Mouse (Mus musculus): ENCODE results near the gene Lrrtm4. TPM values are rescaled to one million over a fixed set of nuclear protein-coding genes. Genes with fewer than 3 reads are reported as not detected.

The Lrrtm4 gene
- polyA plus RNA-seq, 1 experiment from 2014 or later, result 2.1 TPM

DNA sequence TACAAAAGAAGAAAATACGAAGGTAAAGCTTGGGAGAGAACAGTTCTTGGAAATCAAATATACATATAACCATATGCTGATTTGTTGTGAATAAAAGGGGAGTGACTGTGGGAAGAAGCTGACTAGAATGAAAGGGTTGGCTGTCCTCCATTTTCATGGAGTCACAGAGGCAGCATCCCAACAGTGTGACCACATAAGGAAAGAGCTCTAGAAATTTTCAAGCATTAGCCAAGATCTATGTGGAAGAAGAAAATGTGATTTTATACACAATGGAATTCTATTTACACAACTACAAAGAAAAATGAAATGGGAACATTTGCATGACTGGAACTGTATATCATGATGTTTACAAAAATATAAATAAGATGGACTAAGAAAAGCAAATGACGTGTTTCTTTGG is 821.1 kb downstream of the Lrrtm4 start:
- no peak for ATAC-seq (ENCODE audit: insufficient number of reproducible peaks, insufficient read depth, low FRiP score, low read depth)
- H3K4me1 ChIP-seq (ENCODE audit: control insufficient read depth, insufficient read depth, low read length), result no peaks in the 10 kb centered on the region
- 74% methylated on average over 2 of the region's 2 CpGs for WGBS
- H3K27me3 ChIP-seq (ENCODE audit: control insufficient read depth, insufficient read depth, low read length), result no peaks in the 10 kb centered on the region
- no peaks in the 10 kb centered on the region for H3K36me3 ChIP-seq (ENCODE audit: control insufficient read depth, insufficient read depth, low read length)
- H3K9ac ChIP-seq (replicated peaks; ENCODE audit: low read depth, low read length), result no peak overlapping the region
- no peaks in the 10 kb centered on the region for H3K9me3 ChIP-seq (ENCODE audit: control insufficient read depth, low read depth, low read length)
- no peak overlapping the region for H3K4me3 ChIP-seq (ENCODE audit: low read depth, low read length)
- no peak overlapping the region for H3K27ac ChIP-seq (ENCODE audit: low read length)
- H3K4me2 ChIP-seq (replicated peaks; ENCODE audit: low read depth, low read length), result no peak overlapping the region

- H3K9me3 ChIP-seq (ENCODE audit: control insufficient read depth, low read depth, low read length), result no peaks in the 10 kb centered on the region
- no peaks in the 10 kb centered on the region for H3K36me3 ChIP-seq (ENCODE audit: control insufficient read depth, insufficient read depth, low read length)
- H3K4me2 ChIP-seq (replicated peaks; ENCODE audit: low read depth, low read length), result no peak overlapping the region
- H3K27me3 ChIP-seq (ENCODE audit: control insufficient read depth, insufficient read depth, low read length), result no peaks in the 10 kb centered on the region
- WGBS, result 71% methylated on average over 6 of the region's 6 CpGs
- no peak overlapping the region for H3K27ac ChIP-seq (ENCODE audit: low read length)
- no peak for ATAC-seq (ENCODE audit: insufficient number of reproducible peaks, insufficient read depth, low FRiP score, low read depth)
- H3K9ac ChIP-seq (replicated peaks; ENCODE audit: low read depth, low read length), result no peak overlapping the region
- H3K4me3 ChIP-seq (ENCODE audit: low read depth, low read length), result no peak overlapping the region
- no peaks in the 10 kb centered on the region for H3K4me1 ChIP-seq (ENCODE audit: control insufficient read depth, insufficient read depth, low read length)
Observed at GRCm38 (mm10) chr6:80845294-80845693, 826.6 kb downstream of the Lrrtm4 start.

DNA sequence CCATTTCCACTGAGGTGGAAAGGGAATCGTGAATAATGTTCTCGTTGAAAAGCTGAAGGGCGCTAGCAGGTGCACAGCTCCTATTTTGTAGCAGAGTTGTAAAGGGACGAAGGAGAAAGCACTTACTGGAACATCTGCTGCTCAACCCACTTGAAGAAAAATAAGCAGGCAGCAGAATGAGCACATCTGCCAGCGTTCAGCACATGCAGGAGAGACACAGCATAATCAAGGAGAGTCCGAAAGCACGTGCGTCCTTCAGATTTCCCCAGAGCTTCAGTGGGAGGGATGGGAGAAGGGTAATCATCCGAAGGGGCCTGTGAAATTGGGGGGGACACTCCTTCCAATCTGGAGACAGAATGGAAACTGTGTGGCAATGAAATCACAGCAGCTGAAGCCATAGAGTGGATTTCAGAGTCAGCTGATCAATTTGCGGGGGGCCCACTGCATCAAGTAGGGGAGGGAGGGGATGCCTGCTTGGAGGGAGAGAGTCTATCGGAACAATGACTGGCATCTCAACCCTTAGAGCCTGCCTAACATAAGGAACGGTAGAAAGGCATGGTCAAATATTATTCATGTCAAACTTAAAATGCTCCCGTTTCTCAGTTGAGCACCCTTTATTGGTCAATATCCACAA is 838.4 kb downstream of the Lrrtm4 start:
- H3K27ac ChIP-seq (ENCODE audit: low read length), result no peak overlapping the region
- H3K27me3 ChIP-seq (ENCODE audit: control insufficient read depth, insufficient read depth, low read length), result no peaks in the 10 kb centered on the region
- ATAC-seq (ENCODE audit: insufficient number of reproducible peaks, insufficient read depth, low FRiP score, low read depth), result no peak
- no peaks in the 10 kb centered on the region for H3K4me1 ChIP-seq (ENCODE audit: control insufficient read depth, insufficient read depth, low read length)
- H3K4me2 ChIP-seq (replicated peaks; ENCODE audit: low read depth, low read length), result no peak overlapping the region
- 70% methylated on average over 13 of the region's 13 CpGs for WGBS
- no peak overlapping the region for H3K9ac ChIP-seq (replicated peaks; ENCODE audit: low read depth, low read length)
- no peaks in the 10 kb centered on the region for H3K36me3 ChIP-seq (ENCODE audit: control insufficient read depth, insufficient read depth, low read length)
- H3K4me3 ChIP-seq (ENCODE audit: low read depth, low read length), result no peak overlapping the region
- no peaks in the 10 kb centered on the region for H3K9me3 ChIP-seq (ENCODE audit: control insufficient read depth, low read depth, low read length)

Other genes with a start within 250 kb of the Lrrtm4 start
- gene Gm20594, start 201.0 kb upstream of the Lrrtm4 start, polyA plus RNA-seq (2014; fragmentation: Nextera tagmentation; extraction: Ambion mirVana), result not detected in 2 replicates